Mouse (Mus musculus) c-Kit-negative CD71-positive TER-119-positive erythroid progenitor cells, embryonic 14.5 days (primary cell): ENCODE measurements around the gene Ttc39b.
"Not testable (repeated sequence)": the region's sequence is repeated elsewhere in the genome, so short reads cannot be mapped to it uniquely, and the experiment has no call there.

ENCODE experiments used
- DNase-seq: peaks from one replicate; pipeline ENCODE4 v3.0.0-alpha.2; 2013; ENCODE audit warnings: low read depth, low spot score

Gene Ttc39b

GRCm38 (mm10) chr4:83273616-83274050 lies 50.4 kb downstream of the Ttc39b start:
- no peak for DNase-seq

GRCm38 (mm10) chr4:83272917-83273615 lies 51.0 kb downstream of the Ttc39b start:
- no peak for DNase-seq

- no peak for DNase-seq
Measured at GRCm38 (mm10) chr4:83270481-83270880, 53.6 kb downstream of the Ttc39b start.

- no peak for DNase-seq
Measured at GRCm38 (mm10) chr4:83269614-83270013, 54.4 kb downstream of the Ttc39b start.

- DNase-seq = no peak
Measured at GRCm38 (mm10) chr4:83265926-83266692, 57.9 kb downstream of the Ttc39b start.

- no peak for DNase-seq
Measured at GRCm38 (mm10) chr4:83264832-83265231, 59.2 kb downstream of the Ttc39b start.

GRCm38 (mm10) chr4:83261998-83262397 lies 62.1 kb downstream of the Ttc39b start:
- DNase-seq = no peak

GRCm38 (mm10) chr4:83259690-83260089 lies 64.4 kb downstream of the Ttc39b start:
- DNase-seq = no peak

- DNase-seq = no peak
Measured at GRCm38 (mm10) chr4:83258273-83258672, 65.8 kb downstream of the Ttc39b start.

GRCm38 (mm10) chr4:83257279-83258260 lies 66.5 kb downstream of the Ttc39b start:
- DNase-seq = no peak

- no peak for DNase-seq
Measured at GRCm38 (mm10) chr4:83256779-83257178, 67.3 kb downstream of the Ttc39b start.

GRCm38 (mm10) chr4:83254941-83255340 lies 69.1 kb downstream of the Ttc39b start:
- no peak for DNase-seq

- DNase-seq = no peak
Measured at GRCm38 (mm10) chr4:83253679-83254078, 70.4 kb downstream of the Ttc39b start.

- no peak for DNase-seq
Measured at GRCm38 (mm10) chr4:83243706-83244105, 80.3 kb downstream of the Ttc39b start.

GRCm38 (mm10) chr4:83241630-83242029 lies 82.4 kb downstream of the Ttc39b start:
- no peak for DNase-seq

- no peak for DNase-seq
Measured at GRCm38 (mm10) chr4:83237656-83238055, 86.4 kb downstream of the Ttc39b start.

GRCm38 (mm10) chr4:83235304-83235703 lies 88.8 kb downstream of the Ttc39b start:
- DNase-seq = not testable (repeated sequence)

- no peak for DNase-seq
Measured at GRCm38 (mm10) chr4:83234739-83235138, 89.3 kb downstream of the Ttc39b start.

GRCm38 (mm10) chr4:83234132-83234531 lies 89.9 kb downstream of the Ttc39b start:
- DNase-seq = no peak

GRCm38 (mm10) chr4:83233181-83234123 lies 90.6 kb downstream of the Ttc39b start:
- no peak for DNase-seq
